Mouse (Mus musculus) cerebellum, adult 9-11 months (tissue): ENCODE data around the gene AW209491.
A peak's percentile ranks its signal among the peaks of the same experiment; 100 is the strongest.

ENCODE experiments used
- DNase-seq: peaks from one replicate; pipeline ENCODE4 v3.0.0; 2022

Gene AW209491

DNA sequence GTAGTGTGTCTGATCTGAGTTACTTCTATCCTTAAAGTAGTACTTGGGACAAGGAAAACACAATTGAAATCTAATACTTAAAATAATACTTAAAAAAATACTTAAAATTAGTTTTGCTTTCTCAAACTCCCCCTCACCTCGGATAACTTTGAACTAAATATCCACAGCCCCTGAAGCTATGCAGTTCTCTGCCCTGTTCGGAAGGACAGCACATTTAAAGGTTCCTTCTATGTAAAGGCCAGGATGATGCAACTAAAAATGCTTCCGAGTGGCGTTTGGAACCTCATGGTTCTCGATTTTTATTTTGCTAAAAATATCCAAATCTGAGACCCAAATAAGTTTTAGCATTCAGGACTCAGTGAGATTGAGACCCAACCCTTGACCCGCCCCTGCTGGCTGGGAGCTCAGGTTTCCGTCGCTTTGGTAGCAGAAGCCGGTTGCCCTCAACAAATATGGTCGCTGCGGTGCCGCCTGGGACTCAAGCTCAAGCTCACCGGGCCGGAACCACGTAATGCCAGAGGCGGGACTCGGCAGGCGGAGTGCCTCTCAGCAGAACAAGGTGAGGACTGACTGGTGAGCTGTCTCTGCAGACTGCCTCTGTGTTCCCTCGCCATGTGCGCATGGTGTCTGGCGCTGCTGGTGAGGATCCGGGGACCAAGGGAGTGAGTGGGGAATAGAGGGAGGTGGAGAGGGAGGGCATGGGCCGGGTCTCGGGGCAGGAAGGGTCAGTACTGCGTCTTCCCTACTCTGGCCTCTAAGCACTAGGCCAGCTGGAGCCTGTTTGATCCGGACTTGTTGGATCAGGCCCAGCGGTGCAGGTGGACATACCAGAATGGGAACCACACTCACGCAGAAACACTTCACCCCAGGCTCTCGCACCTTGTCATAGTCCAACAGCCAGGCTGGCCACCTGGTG, at the start of gene AW209491:
AW209491 (plus strand) TSS at position 429 of the 916 bp plus-strand sequence.
- peak; percentile 96 for DNase-seq

DNA sequence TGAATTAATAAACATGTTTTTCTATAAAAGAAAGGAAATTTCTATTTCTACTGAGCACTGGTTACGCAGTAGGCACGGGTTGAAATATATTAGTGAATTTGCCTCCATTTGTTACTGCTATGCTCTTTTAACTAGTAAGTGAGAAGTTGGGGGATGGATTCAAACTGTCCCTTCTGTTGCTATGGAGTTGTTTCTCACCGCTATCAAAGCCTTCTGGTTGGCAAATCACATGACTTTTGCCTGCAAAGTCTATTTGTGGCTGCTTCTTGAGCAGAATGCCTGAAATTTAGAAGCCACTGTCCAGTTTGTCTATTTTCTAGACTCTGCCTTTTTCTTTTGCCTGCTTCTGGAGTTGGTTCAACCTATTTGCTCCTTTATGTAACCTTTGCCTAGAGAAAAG, 49.6 kb upstream of the AW209491 start:
- no peak for DNase-seq

DNA sequence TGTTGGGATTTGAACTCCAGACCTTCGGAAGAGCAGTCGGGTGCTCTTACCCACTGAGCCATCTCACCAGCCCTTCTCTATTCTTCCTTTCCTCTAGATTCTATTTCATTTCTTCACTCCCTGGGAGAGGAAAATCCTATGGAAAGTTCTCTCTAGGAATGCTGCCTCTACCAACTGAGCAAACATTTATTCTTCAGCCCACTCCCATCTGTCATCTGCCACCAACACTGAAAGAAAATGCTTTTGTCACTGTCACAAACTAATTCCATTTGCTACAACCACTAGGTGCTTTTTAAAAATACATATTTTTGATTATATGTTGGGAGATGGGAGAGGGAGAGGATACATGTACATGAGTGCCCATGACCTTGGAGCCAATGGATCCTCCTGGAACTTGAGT, 27.2 kb upstream of the AW209491 start:
- DNase-seq, result no peak

DNA sequence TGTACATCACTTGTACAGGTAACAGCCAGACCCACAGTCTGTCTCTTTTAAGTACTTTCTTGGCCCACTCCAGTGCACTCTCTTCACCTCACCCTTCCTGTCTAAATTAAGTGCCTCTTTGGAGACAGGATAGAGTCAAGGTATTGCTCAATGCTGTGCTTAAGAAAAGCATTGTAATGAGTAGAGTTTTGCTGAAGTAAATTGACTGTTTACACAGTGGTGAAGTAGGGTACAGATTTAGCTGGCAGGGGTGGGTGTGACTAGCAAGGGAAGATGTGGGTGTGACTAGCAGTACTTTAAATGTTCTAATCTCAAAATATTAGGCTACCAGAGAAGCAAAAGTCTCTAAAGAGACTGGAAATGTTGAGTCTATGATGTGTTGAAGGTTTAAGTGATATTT, 22.3 kb upstream of the AW209491 start:
- no peak for DNase-seq

DNA sequence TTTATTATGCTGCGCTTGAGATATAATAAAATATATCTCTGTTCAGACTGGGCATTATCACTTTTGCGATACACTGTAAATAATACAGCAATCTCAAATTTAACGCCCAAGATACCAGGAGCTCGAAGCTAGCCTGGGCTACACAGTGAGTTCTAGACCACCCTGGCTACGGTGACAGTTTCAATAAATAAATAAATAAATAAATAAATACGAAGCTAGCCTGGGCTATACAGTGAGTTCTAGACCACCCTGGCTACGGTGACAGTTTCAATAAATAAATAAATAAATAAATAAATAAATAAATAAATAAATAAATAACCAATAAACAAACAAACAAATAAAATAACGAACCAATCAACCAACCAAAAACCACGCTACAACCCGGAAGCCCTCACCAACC, 17.5 kb upstream of the AW209491 start:
- no peak for DNase-seq

DNA sequence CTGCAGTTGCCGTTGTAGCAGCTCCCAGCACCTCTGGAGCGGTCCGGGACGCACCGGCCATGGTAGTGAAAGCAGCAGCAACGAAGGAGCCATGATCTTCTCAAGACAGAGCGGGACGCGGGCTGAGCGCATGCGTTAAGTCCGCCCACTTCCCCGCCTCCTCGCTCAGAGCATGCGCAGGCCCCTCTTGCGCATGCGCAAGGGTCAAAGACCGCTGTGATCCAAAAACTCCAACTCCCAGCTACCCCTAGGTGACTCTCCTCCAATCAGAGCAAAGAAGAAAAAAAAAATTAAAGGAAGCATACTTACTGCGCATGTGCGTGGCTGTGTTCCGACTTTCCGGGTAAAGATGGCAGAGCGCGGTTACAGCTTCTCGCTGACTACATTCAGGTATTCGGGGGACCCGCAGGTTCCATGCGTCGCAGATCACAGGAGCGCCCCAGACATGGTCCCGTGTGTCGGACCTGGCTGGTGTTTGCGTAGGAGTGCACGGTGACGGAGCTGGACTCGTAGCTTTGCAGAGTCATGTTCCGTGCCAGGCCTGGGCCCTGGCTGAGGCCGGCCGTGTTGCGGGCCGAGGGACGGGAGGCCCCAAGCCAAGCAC, 16.9 kb upstream of the AW209491 start, which contains the start of the genes Mrpl32 and Psma2:
Mrpl32 (minus strand) TSS at position 240 of the 604 bp plus-strand sequence.
Psma2 (plus strand) TSS at position 315 of the 604 bp plus-strand sequence.
- peak; percentile 99 for DNase-seq

DNA sequence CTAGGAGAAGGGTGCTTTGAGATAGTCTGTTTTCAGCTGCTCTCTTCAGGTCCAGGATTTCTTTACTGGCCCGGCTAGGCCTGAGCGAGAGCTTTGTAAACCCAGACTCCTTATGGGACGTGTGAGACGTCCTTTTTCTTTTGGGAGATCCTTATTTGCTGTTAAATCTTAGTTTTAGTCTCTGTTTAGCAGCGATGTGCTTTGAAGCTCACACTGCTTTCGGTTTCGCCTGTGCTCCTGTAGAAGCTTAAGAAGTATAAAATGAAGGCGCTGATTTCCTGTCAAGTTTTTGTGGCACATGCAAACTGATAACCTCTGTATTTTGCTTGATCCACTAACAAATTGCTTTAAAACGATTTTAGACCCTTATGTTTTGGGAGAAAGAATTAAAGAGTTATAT, 16.4 kb upstream of the AW209491 start:
- DNase-seq, result no peak

DNA sequence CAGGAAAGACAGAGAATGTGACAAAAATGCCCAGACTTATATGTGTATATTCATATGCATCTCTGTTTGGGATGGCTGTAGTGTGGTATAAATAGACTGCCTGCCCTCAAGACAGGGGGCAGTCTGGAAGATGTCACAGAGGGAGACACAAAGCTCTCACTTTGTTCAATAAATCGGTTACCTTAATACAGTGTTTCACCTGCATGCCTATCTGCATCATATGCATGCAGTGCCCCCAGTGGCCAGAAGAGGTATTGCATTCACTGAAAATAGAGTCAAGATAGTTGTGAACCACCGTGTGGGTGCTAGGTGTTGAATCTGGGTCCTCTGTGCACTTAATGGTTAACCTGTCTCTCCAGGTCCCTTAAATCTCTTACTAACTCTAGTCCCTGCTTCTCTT, 11.2 kb upstream of the AW209491 start:
- DNase-seq, result peak; percentile 57

DNA sequence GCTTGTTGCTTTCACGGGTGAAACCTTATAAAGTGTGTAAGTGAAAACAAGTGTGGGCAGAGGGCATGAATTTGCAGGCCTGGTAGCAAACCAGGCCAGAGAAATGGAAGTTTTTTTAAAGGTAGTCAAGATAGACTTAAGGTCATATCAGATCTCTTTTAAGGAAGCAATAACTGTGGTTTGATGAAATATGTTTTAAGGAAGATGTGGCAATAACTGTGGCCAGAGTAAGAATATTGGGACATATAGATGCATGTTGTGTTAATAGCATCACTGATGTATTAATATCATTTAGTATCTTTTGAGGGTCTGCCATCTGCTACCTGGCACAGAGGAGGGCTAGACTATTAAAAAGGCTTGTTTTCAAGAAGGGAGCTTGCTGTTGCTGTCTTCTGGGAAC, 10.0 kb downstream of the AW209491 start:
- DNase-seq, result no peak

DNA sequence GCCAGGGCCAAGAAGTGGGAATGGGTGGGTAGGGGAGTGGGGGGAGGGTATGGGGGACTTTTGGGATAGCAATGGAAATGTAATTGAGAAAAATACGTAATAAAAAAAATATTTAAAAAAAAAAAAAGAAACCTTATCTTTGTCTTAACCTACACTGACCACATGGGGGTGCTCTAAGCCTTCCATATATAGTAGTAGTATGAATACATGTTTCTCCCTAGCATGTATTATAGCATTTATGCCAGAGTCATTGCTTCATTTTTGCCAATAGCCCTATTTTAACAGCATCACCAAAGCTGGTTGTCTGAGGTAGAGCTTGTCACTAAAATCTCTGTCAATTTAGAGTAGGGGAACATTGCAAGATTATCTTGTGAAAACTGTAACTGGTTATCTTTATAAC, 19.3 kb downstream of the AW209491 start:
- DNase-seq, result no peak

DNA sequence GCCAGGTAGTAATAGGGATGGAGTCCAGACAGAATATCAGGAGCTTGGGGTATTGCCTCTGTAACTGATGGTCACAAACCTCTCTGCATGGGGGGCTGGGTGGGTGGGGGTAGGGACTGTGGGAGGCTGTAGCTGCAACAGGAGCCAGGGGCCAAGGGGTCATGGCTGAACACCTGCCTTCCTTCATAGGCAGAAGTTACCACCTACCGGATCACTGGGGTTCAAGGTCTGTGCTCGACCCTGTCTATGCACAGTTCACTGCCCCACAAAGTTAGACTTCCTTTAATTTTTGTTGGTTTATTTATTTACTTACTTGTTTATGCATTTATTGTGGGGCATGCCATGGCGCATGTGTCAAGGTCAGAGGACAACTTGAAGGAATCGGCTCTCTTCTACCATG, 37.2 kb downstream of the AW209491 start:
- no peak for DNase-seq

DNA sequence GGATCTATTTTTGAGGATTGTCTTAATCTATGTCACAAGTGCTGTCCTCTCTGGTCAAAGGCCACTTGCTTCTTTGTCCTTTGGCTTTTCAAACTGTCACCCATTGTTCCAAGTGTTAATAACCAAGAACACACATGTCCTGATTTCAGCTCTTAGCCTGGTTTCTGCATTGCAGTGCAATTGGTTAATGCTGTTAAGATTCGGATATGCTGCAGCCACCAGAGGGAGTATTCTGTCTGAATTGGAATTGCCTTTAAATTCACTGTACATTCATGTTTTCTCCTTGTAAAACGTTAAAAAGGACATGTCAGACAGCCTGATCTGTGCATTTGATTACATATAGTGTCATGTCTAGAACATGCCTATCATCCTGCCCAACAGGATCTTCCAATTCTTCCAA, 40.4 kb downstream of the AW209491 start:
- no peak for DNase-seq
